Mouse (Mus musculus): ENCODE measurements at regions not wholly inside any gene's neighbourhood (a gene's known extent, or its start where the extent isn't known, plus 50 kb on each side); places are given as distances from the start of the nearest gene placed in this dataset.
A peak's percentile ranks its signal among the peaks of the same experiment; 100 is the strongest.

DNA sequence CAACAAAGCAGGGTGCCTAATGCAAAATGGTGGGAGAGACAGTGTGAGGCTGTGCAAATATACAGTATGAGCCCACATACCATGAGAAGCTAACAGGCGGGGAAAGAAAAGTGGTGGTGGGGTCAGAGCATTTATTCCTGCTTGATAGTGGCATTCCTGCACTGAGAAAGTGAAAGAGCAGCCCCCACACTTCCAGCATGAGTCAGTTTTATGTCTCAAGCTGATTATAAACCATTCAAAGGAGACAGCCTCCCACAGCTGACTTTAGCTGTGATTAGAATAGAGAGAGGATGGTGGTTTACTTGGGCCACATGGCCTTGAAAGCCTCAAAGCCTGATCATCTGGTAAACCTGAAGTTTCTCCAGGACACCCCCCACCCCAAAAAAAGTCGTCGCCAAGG lies 64.4 kb downstream of the Gm43517 start:
- DNase-seq (ENCODE audit: low read depth, low spot score): peak; percentile 3

DNA sequence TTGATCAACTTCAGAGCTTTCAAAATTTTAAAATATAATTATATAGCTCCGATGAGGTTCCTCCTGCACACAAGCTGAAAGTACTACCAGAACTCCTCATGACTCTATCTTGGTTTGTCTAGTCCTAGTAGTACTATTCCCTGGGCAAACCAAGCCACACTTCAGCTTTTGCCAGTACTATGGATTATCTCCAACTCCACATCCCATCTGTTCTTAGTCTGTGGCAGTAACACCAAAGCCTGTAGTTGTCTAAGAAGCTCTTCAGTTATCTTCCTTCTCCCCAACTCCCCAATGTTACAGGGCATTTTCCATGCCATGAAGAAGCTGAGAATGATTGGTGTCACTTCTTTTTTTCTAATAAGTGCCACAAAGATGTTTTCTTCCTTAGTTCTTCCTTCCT lies 83.1 kb downstream of the Gm43517 start:
- no peak for DNase-seq (ENCODE audit: low read depth, low spot score)

DNA sequence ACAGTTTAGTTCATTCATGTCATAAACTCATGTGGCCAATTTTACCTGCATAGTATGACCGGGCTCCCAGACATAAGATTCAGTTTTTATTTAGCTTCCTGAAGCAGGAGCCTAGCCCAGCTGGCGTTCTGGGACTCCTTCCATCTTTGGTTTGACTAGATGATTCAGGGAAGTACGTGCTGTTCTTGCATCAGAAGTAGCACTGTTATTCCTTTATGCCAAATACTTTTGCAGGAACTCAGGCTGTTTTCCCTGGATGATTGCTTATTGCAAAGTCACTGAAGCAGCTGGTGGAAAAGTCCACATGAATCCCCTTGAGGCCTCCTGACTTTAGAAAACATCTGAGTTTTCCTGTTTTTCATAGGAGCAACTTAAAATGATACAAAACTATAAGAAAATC lies 88.4 kb downstream of the Gm43517 start:
- peak; percentile 85 for DNase-seq (ENCODE audit: low read depth, low spot score)

DNA sequence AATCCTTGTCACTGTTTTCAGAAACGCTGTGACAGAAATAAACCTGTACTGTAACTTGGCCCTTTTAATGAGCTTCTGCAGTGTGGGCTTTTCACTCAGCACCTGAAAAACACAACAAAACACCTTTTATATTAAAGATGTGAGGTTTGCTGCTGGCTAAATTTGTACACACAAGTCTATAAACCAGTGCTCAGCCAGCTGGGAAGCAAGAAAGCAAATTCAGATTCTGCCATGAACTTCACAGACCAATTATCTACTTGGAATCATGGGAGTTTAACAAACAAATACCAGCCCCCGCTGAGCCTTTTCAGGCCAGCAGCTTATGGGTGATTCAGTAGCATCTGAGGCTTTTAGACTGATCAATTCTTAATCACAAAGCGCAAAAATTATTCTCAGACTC lies 95.7 kb downstream of the Gm43517 start:
- no peak for DNase-seq (ENCODE audit: low read depth, low spot score)

DNA sequence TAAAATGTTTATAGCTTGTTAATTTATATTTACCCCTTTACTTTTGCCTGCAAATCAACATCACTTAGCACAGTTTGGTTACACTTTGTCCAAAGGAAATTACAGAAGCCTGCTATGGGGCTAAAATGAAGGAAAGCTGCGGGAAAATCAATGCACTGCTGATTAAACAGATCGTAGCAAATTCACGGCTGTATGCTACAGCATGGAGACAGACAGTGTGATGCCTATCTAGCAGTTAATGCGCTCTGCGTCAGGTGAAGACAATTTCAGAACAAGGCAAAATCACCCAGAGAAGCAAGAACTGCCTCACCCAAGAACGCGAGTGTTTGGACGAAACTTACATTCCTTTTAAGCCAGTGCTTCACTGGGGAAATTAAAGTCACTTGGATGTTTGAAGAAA lies 96.2 kb downstream of the Gm43517 start:
- DNase-seq (ENCODE audit: low read depth, low spot score): no peak

DNA sequence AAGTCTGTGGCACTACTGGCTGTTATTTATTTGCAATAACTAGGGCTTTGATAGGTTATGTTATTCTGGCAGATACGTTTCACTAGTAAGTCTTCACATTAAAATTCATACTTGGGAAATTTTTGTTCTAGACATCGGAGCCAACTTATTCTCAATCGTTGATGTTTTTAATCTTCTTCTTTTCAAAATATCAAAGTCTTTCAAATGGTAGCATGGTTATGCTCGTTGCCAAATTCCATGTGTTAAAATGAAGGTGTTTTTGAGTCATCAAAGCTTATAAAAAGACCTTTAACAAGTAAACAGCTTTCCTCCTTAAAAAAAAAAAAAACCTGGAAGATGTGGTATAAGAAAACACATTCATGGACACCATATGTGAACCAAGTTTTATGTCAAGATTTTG lies 97.4 kb downstream of the Gm43517 start:
- DNase-seq (ENCODE audit: low read depth, low spot score): no peak

DNA sequence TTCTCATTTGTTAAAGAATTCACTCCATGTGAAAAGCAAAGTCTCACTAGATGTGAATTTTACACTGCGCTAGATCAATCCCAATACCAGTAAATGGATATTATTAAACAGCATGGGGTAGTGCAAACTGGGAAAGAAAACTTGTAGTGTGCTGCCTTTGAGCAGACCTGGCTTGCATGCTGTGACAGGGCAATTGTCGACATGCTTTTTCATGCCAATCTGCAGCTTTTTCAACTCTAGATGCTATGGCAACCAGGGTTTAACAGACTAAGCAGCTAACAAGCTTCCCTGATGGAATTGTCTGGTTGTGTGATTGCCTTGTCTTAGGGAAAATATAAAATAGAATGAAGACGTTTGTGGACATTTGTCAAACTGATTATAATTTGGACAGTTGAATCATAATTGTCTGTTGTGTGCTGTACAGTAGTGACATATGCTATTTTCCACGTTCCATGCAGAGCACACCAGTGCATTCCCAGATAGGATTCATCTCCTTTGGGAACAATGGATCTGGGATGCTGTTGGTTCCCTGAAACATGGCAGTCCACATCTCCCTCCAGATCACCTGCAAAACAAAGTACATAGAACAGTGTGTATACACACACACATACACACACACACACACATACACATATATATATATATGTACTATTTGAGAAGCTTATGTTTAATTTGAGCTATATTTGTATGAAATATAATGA lies 99.2 kb downstream of the Gm43517 start:
- no peak for DNase-seq (ENCODE audit: low read depth, low spot score)

DNA sequence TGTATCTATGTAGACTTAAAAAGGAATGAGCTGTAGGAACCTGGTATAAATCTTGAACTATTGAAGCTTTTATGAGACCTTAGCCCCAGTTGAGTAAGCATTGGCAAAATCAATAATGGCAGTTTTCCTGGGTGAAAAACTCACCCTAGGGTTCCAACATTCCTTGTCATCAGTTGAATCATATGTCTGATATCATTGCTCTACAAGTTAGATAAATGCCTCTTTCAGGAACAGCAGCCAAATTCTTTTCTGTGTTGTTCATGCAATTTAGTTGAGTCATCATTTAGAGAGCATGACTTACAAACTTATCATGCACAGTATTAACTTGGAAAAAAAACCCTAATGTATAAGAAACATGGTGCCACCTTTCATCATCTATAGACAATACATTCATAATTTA lies 128.2 kb downstream of the Gm43517 start:
- peak; percentile 80 for DNase-seq (ENCODE audit: low read depth, low spot score)

DNA sequence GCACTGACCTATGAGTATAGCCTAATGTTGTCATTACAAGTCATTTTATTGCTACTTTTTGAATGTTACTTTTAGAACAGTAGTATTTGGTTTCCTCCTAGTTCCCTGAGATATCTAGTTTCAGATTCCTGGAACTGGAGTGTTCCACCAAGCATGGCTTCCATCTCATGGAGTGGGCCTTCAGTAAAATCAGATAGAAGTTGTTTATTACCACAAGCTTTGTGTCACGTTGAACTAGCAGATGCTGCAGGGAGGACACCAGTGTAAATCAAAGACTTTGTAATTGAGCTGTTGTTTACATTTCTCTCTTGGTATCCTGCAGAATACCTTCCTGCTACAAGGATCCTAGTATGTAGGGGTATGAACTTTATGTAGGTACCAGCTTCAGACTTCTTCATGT lies 129.6 kb downstream of the Gm43517 start:
- DNase-seq (ENCODE audit: low read depth, low spot score): no peak

All from 3T3-L1 (cell line).